Mouse (Mus musculus) liver, postnatal 0 days (tissue): ENCODE measurements around the gene Gm5622. TPM values are rescaled to one million over a fixed set of nuclear protein-coding genes. Genes with fewer than 3 reads are reported as not detected.
"Not testable (repeated sequence)": the region's sequence is repeated elsewhere in the genome, so short reads cannot be mapped to it uniquely, and the experiment has no call there.

Experiments
- ATAC-seq: fragments of 200-750 bp; cut with Nextera tagmentation; 2 replicates; pipeline ENCODE4 v1.8.0; 2017; ENCODE audit warnings: mild to moderate bottlenecking, moderate library complexity
- DNase-seq: peaks from one replicate; pipeline ENCODE4 v3.0.0-alpha.2; 2016
- H3K27ac ChIP-seq: fragments of 300-500 bp; sonication (generic); 2 replicates; pipeline ENCODE4 v1.5.1; 2014; ENCODE audit warnings: antibody characterized with exemption, moderate library complexity, mild to moderate bottlenecking, low read depth
- H3K27me3 ChIP-seq: fragments of 300-500 bp; sonication (generic); 2 replicates; pipeline ENCODE4 v1.6.1; 2014; ENCODE audit warnings: low read length, control low read depth, mixed read lengths; ENCODE audit not compliant: insufficient read depth
- H3K36me3 ChIP-seq: fragments of 300-500 bp; sonication (generic); replicated peaks from 2 replicates; pipeline ENCODE4 v1.6.1; 2014; ENCODE audit warnings: mild to moderate bottlenecking, control low read depth, low read length, moderate library complexity, mixed read lengths; ENCODE audit not compliant: insufficient read depth
- H3K4me1 ChIP-seq: fragments of 300-500 bp; sonication (generic); 2 replicates; pipeline ENCODE4 v1.6.1; 2014; ENCODE audit warnings: antibody characterized with exemption, mild to moderate bottlenecking, control low read depth; ENCODE audit not compliant: insufficient read depth
- H3K4me2 ChIP-seq: fragments of 300-500 bp; sonication (generic); 2 replicates; pipeline ENCODE4 v1.6.1; 2014; ENCODE audit warnings: low read depth, mild to moderate bottlenecking, low read length, moderate library complexity, mixed read lengths
- H3K4me3 ChIP-seq: fragments of 300-500 bp; sonication (generic); 2 replicates; pipeline ENCODE4 v1.5.1; 2014; ENCODE audit warnings: low read depth, low read length
- H3K9ac ChIP-seq: fragments of 300-500 bp; sonication (generic); replicated peaks from 2 replicates; pipeline ENCODE4 v1.6.1; 2014; ENCODE audit warnings: mild to moderate bottlenecking, moderate library complexity
- H3K9me3 ChIP-seq: fragments of 300-500 bp; sonication (generic); 2 replicates; pipeline ENCODE4 v1.6.1; 2016; ENCODE audit warnings: mild to moderate bottlenecking, control low read depth, low read length, mixed read lengths
- CTCF ChIP-seq: sonication (generic); IDR thresholded peaks from 2 replicates; pipeline ENCODE4 v1.5.1; 2016; ENCODE audit warnings: antibody characterized with exemption, low read depth
- EP300 ChIP-seq: IDR thresholded peaks from 2 replicates; pipeline ENCODE4 v1.6.1; 2016; ENCODE audit warnings: antibody characterized with exemption, low read depth, mild to moderate bottlenecking
- WGBS: fragments of 180-500 bp; shearing (Covaris S2); extraction: QIAGEN DNeasy Blood & Tissue Kit; methylation state at CpG from one replicate; pipeline ENCODE4 v1.1.7; 2014; ENCODE audit not compliant: insufficient replicate concordance; 5-methylcytosine and 5-hydroxymethylcytosine counted together
- polyA plus RNA-seq: library from polyadenylated mRNA; unstranded; fragments of >200 nt; fragmentation: Nextera tagmentation; extraction: Ambion mirVana; gene quantifications from 2 replicates; pipeline ENCODE4 v1.2.1, GENCODE M21; 2015

Gm5622 gene
- polyA plus RNA-seq = 0.11 and 0.20 TPM in 2 replicates

DNA sequence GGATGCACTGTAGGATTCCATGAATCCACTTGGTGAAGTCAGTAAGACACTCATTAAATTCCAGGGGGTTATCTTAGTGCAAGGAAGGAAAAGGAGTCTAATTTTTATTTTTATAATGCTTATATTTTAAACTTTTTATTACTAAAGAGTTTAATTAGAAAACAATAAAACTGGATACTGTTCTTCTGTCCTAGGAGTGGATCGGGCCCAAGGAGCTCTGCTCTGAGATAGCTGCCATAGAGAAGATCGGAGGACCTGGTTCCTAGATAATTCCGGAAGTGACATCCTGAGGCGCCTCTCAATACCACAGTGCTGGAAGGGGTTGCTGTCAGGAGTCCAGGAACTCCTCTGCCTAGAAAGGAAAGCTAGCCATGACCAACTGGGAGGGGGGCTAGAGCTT is at the start of gene Gm5622:
TSS of gene Gm5622 (plus strand) at position 301 of the 400 bp plus-strand sequence.
- Histone ChIP-seq H3K4me1 (no peaks in the 10 kb centered on the region), H3K9me3 (no peaks in the 10 kb centered on the region), H3K27me3 (no peaks in the 10 kb centered on the region), H3K4me3 (no peak within 1 kb of the TSS), H3K9ac (no peak within 1 kb of the TSS), H3K27ac (no peak within 1 kb of the TSS), H3K4me2 (no peak within 1 kb of the TSS), H3K36me3 (no peaks in the 10 kb centered on the region)
- TF ChIP-seq CTCF (no peak), EP300 (no peak)
- no peak for ATAC-seq
- 86% methylated on average over 4 of the region's 4 CpGs for WGBS
- DNase-seq = no peak

DNA sequence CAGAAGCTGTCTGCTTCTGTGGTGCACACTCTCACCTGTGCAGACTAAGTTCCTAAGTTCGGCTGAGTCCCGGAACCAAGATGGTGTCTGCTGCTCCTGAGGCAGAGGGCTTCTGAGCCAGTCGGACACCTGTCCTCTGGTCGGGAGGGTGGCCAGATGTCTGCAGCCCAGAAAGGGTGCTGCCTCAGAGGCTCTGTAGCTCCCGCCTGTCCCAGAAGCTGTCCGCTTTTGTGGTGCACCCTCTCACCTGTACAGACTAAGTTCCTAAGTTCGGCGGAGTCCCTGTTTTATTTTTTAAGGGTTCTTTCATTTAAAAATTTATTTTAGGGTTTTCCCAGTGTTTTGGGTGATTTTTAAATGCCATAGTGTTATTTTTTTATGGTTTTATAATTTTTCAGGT is 45.2 kb upstream of the Gm5622 start:
- Histone ChIP-seq H3K4me1 (no peaks in the 10 kb centered on the region), H3K4me2 (no peak overlapping the region), H3K4me3 (no peak overlapping the region), H3K9ac (no peak overlapping the region), H3K27me3 (no peaks in the 10 kb centered on the region), H3K27ac (no peak overlapping the region), H3K9me3 (no peaks in the 10 kb centered on the region), H3K36me3 (no peaks in the 10 kb centered on the region)
- 83% methylated on average over 8 of the region's 8 CpGs for WGBS
- DNase-seq (no peak), ATAC-seq (no peak)
- TF ChIP-seq EP300 (no peak), CTCF (no peak)

DNA sequence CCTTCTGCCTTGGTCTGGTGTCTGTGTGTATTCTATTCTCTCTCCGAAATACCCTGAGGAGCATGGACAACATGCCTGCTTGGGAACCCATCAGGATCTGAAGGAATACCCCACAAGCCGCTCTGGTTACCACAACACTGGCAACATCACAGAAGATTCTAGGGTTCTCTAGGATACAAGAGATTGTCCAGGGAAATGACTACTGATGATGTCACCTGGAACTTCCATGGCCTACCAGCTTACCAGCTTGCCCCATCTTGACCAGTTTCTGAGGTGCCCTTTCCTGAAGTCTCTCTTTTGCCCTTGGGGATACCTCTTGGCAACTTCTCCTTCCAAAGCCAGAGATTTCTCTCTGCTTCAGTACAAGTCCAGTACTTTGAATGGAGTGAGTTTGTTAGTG is 21.4 kb downstream of the Gm5622 start, which contains the start of gene Gm17175:
TSS of gene Gm17175 (minus strand) at position 101 of the 400 bp plus-strand sequence.
- 78% methylated on average over 2 of the region's 2 CpGs for WGBS
- not testable (repeated sequence) for H3K9me3 ChIP-seq

DNA sequence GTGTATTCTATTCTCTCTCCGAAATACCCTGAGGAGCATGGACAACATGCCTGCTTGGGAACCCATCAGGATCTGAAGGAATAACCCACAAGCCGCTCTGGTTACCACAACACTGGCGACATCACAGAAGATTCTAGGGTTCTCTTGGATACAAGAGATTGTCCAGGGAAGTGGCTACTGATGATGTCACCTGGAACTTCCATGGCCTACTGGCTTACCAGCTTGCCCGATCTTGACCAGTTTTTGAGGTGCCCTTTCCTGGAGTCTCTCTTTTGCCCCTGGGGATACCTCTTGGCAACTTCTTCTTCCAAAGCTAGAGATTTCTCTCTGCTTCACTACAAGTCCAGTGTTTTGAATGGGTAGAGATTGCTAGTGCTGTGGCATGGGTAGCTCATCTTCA is 39.4 kb downstream of the Gm5622 start, which contains the start of gene Gm17174:
TSS of gene Gm17174 (minus strand) at position 101 of the 400 bp plus-strand sequence.
- H3K27me3 ChIP-seq, H3K9ac ChIP-seq, H3K9me3 ChIP-seq, DNase-seq, ATAC-seq, H3K4me3 ChIP-seq, H3K27ac ChIP-seq, H3K36me3 ChIP-seq, H3K4me1 ChIP-seq, H3K4me2 ChIP-seq: not testable (repeated sequence)
- WGBS = 76% methylated on average over 4 of the region's 4 CpGs

More for the DNA sequence above, 21.4 kb downstream of the Gm5622 start, which contains the start of gene Gm17175:
- not testable (repeated sequence) for H3K9ac ChIP-seq, H3K4me3 ChIP-seq, ATAC-seq, H3K4me2 ChIP-seq, H3K27me3 ChIP-seq, H3K36me3 ChIP-seq, H3K27ac ChIP-seq, DNase-seq, H3K4me1 ChIP-seq

DNA sequence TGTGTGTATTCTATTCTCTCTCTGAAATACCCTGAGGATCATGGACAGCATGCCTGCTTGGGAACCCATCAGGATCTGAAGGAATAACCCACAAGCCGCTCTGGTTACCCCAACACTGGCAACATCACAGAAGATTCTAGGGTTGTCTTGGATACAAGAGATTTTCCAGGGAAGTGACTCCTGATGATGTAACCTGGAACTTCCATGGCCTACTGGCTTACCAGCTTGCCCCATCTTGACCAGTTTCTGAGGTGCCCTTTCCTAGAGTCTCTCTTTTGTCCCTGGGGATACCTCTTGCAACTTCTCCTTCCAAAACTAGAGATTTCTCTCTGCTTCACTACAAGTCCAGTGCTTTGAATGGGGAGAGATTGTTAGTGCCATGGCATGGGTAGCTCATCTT is 58.6 kb downstream of the Gm5622 start, which contains the start of gene Gm17078:
TSS of gene Gm17078 (minus strand) at position 101 of the 400 bp plus-strand sequence.
- no peak within 1 kb of the TSS for H3K4me3 ChIP-seq
- no peak for DNase-seq
- no peak within 1 kb of the TSS for H3K4me2 ChIP-seq
- no peak for ATAC-seq
- no peaks in the 10 kb centered on the region for H3K36me3 ChIP-seq
- H3K27ac ChIP-seq = no peak within 1 kb of the TSS
- no peaks in the 10 kb centered on the region for H3K4me1 ChIP-seq
- H3K9me3 ChIP-seq = no peaks in the 10 kb centered on the region
- no peak within 1 kb of the TSS for H3K9ac ChIP-seq
- TF ChIP-seq EP300 = no peak
- no peak for TF ChIP-seq CTCF
- no peaks in the 10 kb centered on the region for H3K27me3 ChIP-seq
- 59% methylated on average over 1 of the region's 1 CpGs for WGBS

DNA sequence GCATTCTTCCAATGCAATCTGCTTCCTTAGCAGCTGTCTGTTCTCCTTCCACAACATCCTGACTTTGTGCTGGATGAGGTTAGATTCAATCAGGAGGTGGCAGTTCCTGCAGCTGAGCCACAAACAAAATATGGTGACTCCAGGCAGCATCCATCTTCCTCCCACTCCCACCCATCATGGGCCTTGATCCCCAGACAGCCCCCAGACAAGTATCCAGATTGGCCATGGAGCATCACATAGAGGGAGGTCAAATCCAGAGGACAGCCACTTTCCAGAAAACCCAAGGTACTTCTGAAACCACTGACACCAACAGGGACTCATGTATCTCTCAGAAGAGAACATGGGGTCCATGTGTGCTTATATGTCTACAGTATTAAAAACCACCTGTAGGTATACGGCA is 79.8 kb downstream of the Gm5622 start:
- not testable (repeated sequence) for ATAC-seq, H3K4me3 ChIP-seq, H3K27me3 ChIP-seq, H3K27ac ChIP-seq, H3K4me2 ChIP-seq, H3K4me1 ChIP-seq, H3K9ac ChIP-seq, H3K9me3 ChIP-seq, DNase-seq, H3K36me3 ChIP-seq
- WGBS = 77% methylated on average over 1 of the region's 1 CpGs

DNA sequence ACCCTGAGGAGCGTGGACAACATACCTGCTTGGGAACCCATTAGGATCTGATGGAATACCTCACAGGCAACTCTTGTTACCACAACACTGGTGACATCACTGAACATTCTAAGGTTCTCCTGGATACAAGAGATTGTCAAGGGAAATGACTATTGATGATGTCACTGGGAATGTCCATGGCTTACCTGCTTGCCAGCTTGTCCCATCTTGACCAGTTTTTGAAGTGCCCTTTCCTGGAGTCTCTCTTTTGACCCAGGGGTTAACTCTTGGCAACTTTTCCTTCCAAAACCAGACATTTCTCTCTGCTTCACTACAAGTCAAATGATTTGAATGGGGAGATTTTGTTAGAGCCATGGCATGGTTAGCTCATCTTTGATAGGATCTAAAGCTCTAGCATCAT is 83.0 kb downstream of the Gm5622 start, which contains the start of gene Gm4181:
TSS of gene Gm4181 (minus strand) at position 101 of the 400 bp plus-strand sequence.
- not testable (repeated sequence) for H3K4me2 ChIP-seq, H3K9me3 ChIP-seq, H3K4me1 ChIP-seq, H3K9ac ChIP-seq, H3K36me3 ChIP-seq, H3K4me3 ChIP-seq, DNase-seq, H3K27me3 ChIP-seq, ATAC-seq, H3K27ac ChIP-seq
- WGBS = 69% methylated on average over 1 of the region's 1 CpGs
